Comparison of ENCODE assay signal across 8 mouse cellular contexts in genomic region chr15:83375136-83375535, GRCm38 (mm10). TPM values are rescaled to one million over a fixed set of nuclear protein-coding genes. Genes with fewer than 3 reads are reported as not detected.
DNase-seq lines count a peak whose midpoint lies in the region; ATAC-seq and TF ChIP-seq lines count a peak whose summit lies in the region.

No protein-coding gene starts in this region.

- 68% methylated on average over 4 of the region's 4 CpGs for WGBS in limb, embryonic 10.5 days
- 58% methylated on average over 4 of the region's 4 CpGs for WGBS in neural tube, embryonic 11.5 days

- peak; percentile 70 for DNase-seq in 3T3-L1 (ENCODE audit: low read depth, low spot score)
- DNase-seq in G1E (ENCODE audit: low spot score) = peak; percentile 58
- DNase-seq in cerebellum, adult 9-10 months = peak; percentile 12
- DNase-seq in gastrocnemius, adult 8-10 months (ENCODE audit: low spot score in 2 of 2) = peak; percentile 49 to 54
- DNase-seq in kidney, adult 11 months = peak; percentile 45
- DNase-seq in limb, embryonic 10.5 days (ENCODE audit: low spot score) = peak; percentile 53
- peak; percentile 52 for DNase-seq in neural tube, embryonic 11.5 days (ENCODE audit: low spot score)
- DNase-seq in thymus, postnatal 4 days = peak; percentile 34

- no peak overlapping the region for H3K4me3 ChIP-seq in G1E (ENCODE audit: low read depth, low read length)
- H3K4me3 ChIP-seq in limb, embryonic 10.5 days = no peak overlapping the region
- H3K4me3 ChIP-seq in neural tube, embryonic 11.5 days (ENCODE audit: low read depth, low read length) = no peak overlapping the region

- no peak overlapping the region; the same call in 1 of the 2 replicates for H3K27ac ChIP-seq in limb, embryonic 10.5 days
- H3K27ac ChIP-seq in neural tube, embryonic 11.5 days (ENCODE audit: low read depth, low read length) = no peak overlapping the region

- peaks cover 52% of the 10 kb centered on the region for H3K4me1 ChIP-seq in G1E (ENCODE audit: insufficient read depth, low read depth, low read length)
- H3K4me1 ChIP-seq in limb, embryonic 10.5 days = no peaks in the 10 kb centered on the region
- no peaks in the 10 kb centered on the region for H3K4me1 ChIP-seq in neural tube, embryonic 11.5 days (ENCODE audit: control insufficient read depth, insufficient read depth, low read length)

- peak; percentile 13; the same call in 1 of the 2 replicates for TF ChIP-seq CTCF in G1E (IDR thresholded peaks at IDR 0.05; ENCODE audit: low read depth, low read length)

- H3K4me2 ChIP-seq in neural tube, embryonic 11.5 days (ENCODE audit: low read depth) = no peak overlapping the region

- H3K36me3 ChIP-seq in G1E (replicated peaks) = peaks cover 69% of the 10 kb centered on the region
- peaks cover 30% of the 10 kb centered on the region for H3K36me3 ChIP-seq in limb, embryonic 10.5 days
- peaks cover 3% of the 10 kb centered on the region for H3K36me3 ChIP-seq in neural tube, embryonic 11.5 days (ENCODE audit: control insufficient read depth, insufficient read depth, low read length)

- H3K9ac ChIP-seq in neural tube, embryonic 11.5 days (ENCODE audit: low read length) = no peak overlapping the region

- ATAC-seq in G1E (ENCODE audit: extremely low read depth, insufficient number of reproducible peaks, low FRiP score, poor library complexity, severe bottlenecking) = peak; percentile 64
- no peak for ATAC-seq in neural tube, embryonic 11.5 days (ENCODE audit: insufficient read depth, low FRiP score, low TSS enrichment)

- no peaks in the 10 kb centered on the region for H3K9me3 ChIP-seq in G1E (replicated peaks)
- H3K9me3 ChIP-seq in limb, embryonic 10.5 days (replicated peaks) = no peaks in the 10 kb centered on the region
- no peaks in the 10 kb centered on the region for H3K9me3 ChIP-seq in neural tube, embryonic 11.5 days (ENCODE audit: control insufficient read depth, low read length)

- H3K27me3 ChIP-seq in G1E (ENCODE audit: insufficient read depth, low read length) = no peaks in the 10 kb centered on the region
- H3K27me3 ChIP-seq in limb, embryonic 10.5 days (ENCODE audit: low read depth, poor library complexity, severe bottlenecking) = no peaks in the 10 kb centered on the region
- H3K27me3 ChIP-seq in neural tube, embryonic 11.5 days (ENCODE audit: control insufficient read depth, insufficient read depth, low read length) = no peaks in the 10 kb centered on the region

RNA-seq across cellular contexts. Expression of gene Arfgap3, which starts 25.1 kb away (rescaled TPM):
- total RNA-seq in G1E (2014; fragmentation: Nextera tagmentation) = 39.7 and 56.7 TPM in 2 replicates
- total RNA-seq in G1E (2017) = 47.0 and 49.7 TPM in 2 replicates
- 7.1 and 8.4 TPM in 2 replicates for polyA plus RNA-seq in G1E (2012)
- total RNA-seq in gastrocnemius, adult 8-10 months (2022) = 1 to 10 TPM; 4.4 to 5.2 (median 4.8) TPM
- 22.8 and 34.0 TPM in 2 replicates for polyA plus RNA-seq in limb, embryonic 10.5 days (2016; fragmentation: Nextera tagmentation; extraction: Ambion mirVana)
- 37.1 and 39.7 TPM in 2 replicates for polyA plus RNA-seq in neural tube, embryonic 11.5 days (2014; fragmentation: Nextera tagmentation; extraction: Ambion mirVana)

Comparison
In these comparisons a context has a peak if more than half of its experiments do, and no peak if none do; other contexts are left out.
1. DNase-seq: peak in every context shown above with its lines; median percentile 70 in 3T3-L1; 58 in G1E; 53 in limb, embryonic 10.5 days; 52 in neural tube, embryonic 11.5 days; 52 in gastrocnemius, adult 8-10 months; 45 in kidney, adult 11 months; 34 in thymus, postnatal 4 days; 12 in cerebellum, adult 9-10 months.